ENCODE assay signal across 8 mouse cellular contexts in genomic region chr1:24699320-24699719, GRCm38 (mm10). TPM values are rescaled to one million over a fixed set of nuclear protein-coding genes. Genes with fewer than 3 reads are reported as not detected.
DNase-seq lines count a peak whose midpoint lies in the region; ATAC-seq and TF ChIP-seq lines count a peak whose summit lies in the region.
"Had no signal": no experiment of that assay in that cellular context is flagged by ENCODE, and none has a peak within 500 bp of the region (broad histone marks: within the 10 kb centered on the region; RNA-seq: fewer than 3 reads in every experiment).

No protein-coding gene starts in this region.

- H3K27me3 ChIP-seq in G1E (ENCODE audit: insufficient read depth, low read length): no peaks in the 10 kb centered on the region
- H3K27me3 ChIP-seq in liver, adult 2 months (ENCODE audit: control insufficient read depth, insufficient read depth, low read length): no peaks in the 10 kb centered on the region
- no peaks in the 10 kb centered on the region for H3K27me3 ChIP-seq in midbrain, postnatal 0 days (ENCODE audit: insufficient read depth, low read length)
- no peaks in the 10 kb centered on the region for H3K27me3 ChIP-seq in forebrain, embryonic 10.5 days (ENCODE audit: poor library complexity, severe bottlenecking)
- H3K27me3 ChIP-seq: embryonic facial prominence, embryonic 12.5 days had no signal

- no peak for DNase-seq in G1E (ENCODE audit: low spot score)
- DNase-seq in c-Kit-positive CD71-positive TER-119-positive erythroid progenitor cells, embryonic 14.5 days (ENCODE audit: low spot score): peak; percentile 33
- DNase-seq in heart, postnatal 36 days: peak; percentile 29 to 38
- peak; percentile 75 for DNase-seq in liver, adult 2 months (ENCODE audit: extremely low read depth, low read depth, low spot score)
- DNase-seq in midbrain, postnatal 0 days (ENCODE audit: low spot score): peak; percentile 15
- no peak for DNase-seq in forebrain, embryonic 10.5 days (ENCODE audit: extremely low spot score, low spot score)
- no peak for DNase-seq in right cerebral cortex, postnatal 36 days (ENCODE audit: low spot score in 2 of 2)

- no peak for TF ChIP-seq POLR2A in liver, adult 2 months (IDR thresholded peaks at IDR 0.05; ENCODE audit: extremely low read depth, insufficient read depth, low read length)

- H3K27ac ChIP-seq in liver, adult 2 months (replicated peaks; ENCODE audit: insufficient read depth, low read depth, low read length): peak overlapping the region; percentile 83
- H3K27ac ChIP-seq in midbrain, postnatal 0 days (ENCODE audit: low read depth, low read length): no peak overlapping the region
- H3K27ac ChIP-seq in forebrain, embryonic 10.5 days: no peak overlapping the region
- H3K27ac ChIP-seq: embryonic facial prominence, embryonic 12.5 days had no signal

- intact Hi-C loops in heart, postnatal 36 days (cut with DNase I): loop anchor here (2.0 kb wide), 1 partner anchor 21 kb away; the partner anchor contains the start of gene Lmbrd1

- H3K9me3 ChIP-seq in G1E (replicated peaks): no peaks in the 10 kb centered on the region
- H3K9me3 ChIP-seq in midbrain, postnatal 0 days (ENCODE audit: low read length): no peaks in the 10 kb centered on the region
- no peaks in the 10 kb centered on the region for H3K9me3 ChIP-seq in forebrain, embryonic 10.5 days
- H3K9me3 ChIP-seq: embryonic facial prominence, embryonic 12.5 days had no signal

- WGBS in liver, adult 2 months: 9% methylated on average over 9 of the region's 9 CpGs
- 31% methylated on average over 9 of the region's 9 CpGs for WGBS in midbrain, postnatal 0 days
- WGBS in forebrain, embryonic 10.5 days: 27% methylated on average over 9 of the region's 9 CpGs

- H3K36me3 ChIP-seq in G1E (replicated peaks): peaks cover 50% of the 10 kb centered on the region
- peaks cover 7% of the 10 kb centered on the region; the same call in 1 of the 2 replicates for H3K36me3 ChIP-seq in liver, adult 2 months (ENCODE audit: control insufficient read depth, insufficient read depth, low read length)
- H3K36me3 ChIP-seq in midbrain, postnatal 0 days (ENCODE audit: insufficient read depth, low read length): no peaks in the 10 kb centered on the region
- no peaks in the 10 kb centered on the region for H3K36me3 ChIP-seq in forebrain, embryonic 10.5 days (replicated peaks)
- H3K36me3 ChIP-seq: embryonic facial prominence, embryonic 12.5 days had no signal

- peak; percentile 72 for ATAC-seq in G1E (ENCODE audit: extremely low read depth, insufficient number of reproducible peaks, low FRiP score, poor library complexity, severe bottlenecking)
- ATAC-seq in midbrain, postnatal 0 days (ENCODE audit: low FRiP score): no peak

- 0 out of 2 replicates have a peak overlapping the region, but pooled peaks have one; percentile 42 for H3K9ac ChIP-seq in liver, adult 2 months (ENCODE audit: low read depth, low read length)
- H3K9ac ChIP-seq in midbrain, postnatal 0 days (replicated peaks; ENCODE audit: low read length, poor library complexity, severe bottlenecking): no peak overlapping the region
- H3K9ac ChIP-seq: embryonic facial prominence, embryonic 12.5 days had no signal

- H3K4me3 ChIP-seq in G1E (ENCODE audit: low read depth, low read length): no peak overlapping the region
- no peak overlapping the region for H3K4me3 ChIP-seq in liver, adult 2 months (ENCODE audit: insufficient read depth, low read depth, low read length)
- no peak overlapping the region for H3K4me3 ChIP-seq in midbrain, postnatal 0 days (ENCODE audit: low read depth, low read length)
- H3K4me3 ChIP-seq in forebrain, embryonic 10.5 days: no peak overlapping the region
- H3K4me3 ChIP-seq: embryonic facial prominence, embryonic 12.5 days had no signal

- no peak overlapping the region for H3K4me2 ChIP-seq in midbrain, postnatal 0 days (ENCODE audit: low read depth, low read length, poor library complexity, severe bottlenecking)
- H3K4me2 ChIP-seq: embryonic facial prominence, embryonic 12.5 days had no signal

- H3K4me1 ChIP-seq in G1E (ENCODE audit: insufficient read depth, low read depth, low read length): peaks cover 8% of the 10 kb centered on the region
- peaks cover 23% of the 10 kb centered on the region for H3K4me1 ChIP-seq in liver, adult 2 months (ENCODE audit: control insufficient read depth, insufficient read depth, low read length)
- H3K4me1 ChIP-seq in midbrain, postnatal 0 days (ENCODE audit: insufficient read depth, low read length): no peaks in the 10 kb centered on the region
- peaks cover 6% of the 10 kb centered on the region for H3K4me1 ChIP-seq in forebrain, embryonic 10.5 days
- H3K4me1 ChIP-seq: embryonic facial prominence, embryonic 12.5 days had no signal

- TF ChIP-seq CTCF in G1E (IDR thresholded peaks at IDR 0.05; ENCODE audit: low read depth, low read length): no peak
- TF ChIP-seq CTCF in liver, adult 2 months (IDR thresholded peaks at IDR 0.05; ENCODE audit: low read depth, low read length): no peak
- TF ChIP-seq CTCF in midbrain, postnatal 0 days (IDR thresholded peaks at IDR 0.05): no peak

- peaks cover 4% of the 10 kb centered on the region; the same call in 1 of the 2 replicates for H3K79me2 ChIP-seq in liver, adult 2 months (ENCODE audit: control insufficient read depth, insufficient read depth, low read length)

RNA-seq across cellular contexts. Expression of gene Lmbrd1, which starts 20.9 kb away (rescaled TPM):
- total RNA-seq in G1E (2014; fragmentation: Nextera tagmentation) (80.6 and 139 TPM in 2 replicates), G1E (2017) (46.5 and 48.3 TPM in 2 replicates)
- 5.0 and 5.9 TPM in 2 replicates for polyA plus RNA-seq in G1E (2012)
- 10 to 100 TPM; 42.5 to 47.1 TPM for total RNA-seq in heart, postnatal 36 days (2021)
- 70.9 and 75.6 TPM in 2 replicates for total RNA-seq in liver, adult 2 months (2014; rRNA removed)
- 29.6 and 29.7 TPM in 2 replicates for polyA plus RNA-seq in liver, adult 2 months (2012; rRNA removed)
- 28.8 and 43.4 TPM in 2 replicates for total RNA-seq in midbrain, postnatal 0 days (2014; rRNA removed)
- 44.5 and 45.1 TPM in 2 replicates for polyA plus RNA-seq in midbrain, postnatal 0 days (2015; fragmentation: Nextera tagmentation; extraction: Ambion mirVana)
- 23.3 and 24.0 TPM in 2 replicates for polyA plus RNA-seq in forebrain, embryonic 10.5 days (2016; fragmentation: Nextera tagmentation; extraction: Ambion mirVana)

Comparison
In these comparisons a context has a peak if more than half of its experiments do, and no peak if none do; other contexts are left out.
1. DNase-seq: peak in c-Kit-positive CD71-positive TER-119-positive erythroid progenitor cells, embryonic 14.5 days (single experiment), heart, postnatal 36 days (2 of 2), liver, adult 2 months (single experiment) and midbrain, postnatal 0 days (single experiment); none in G1E (single experiment), forebrain, embryonic 10.5 days (single experiment) and right cerebral cortex, postnatal 36 days (0 of 2).